Mouse (Mus musculus): Measurements from ENCODE around the gene Arhgef39.

DNA sequence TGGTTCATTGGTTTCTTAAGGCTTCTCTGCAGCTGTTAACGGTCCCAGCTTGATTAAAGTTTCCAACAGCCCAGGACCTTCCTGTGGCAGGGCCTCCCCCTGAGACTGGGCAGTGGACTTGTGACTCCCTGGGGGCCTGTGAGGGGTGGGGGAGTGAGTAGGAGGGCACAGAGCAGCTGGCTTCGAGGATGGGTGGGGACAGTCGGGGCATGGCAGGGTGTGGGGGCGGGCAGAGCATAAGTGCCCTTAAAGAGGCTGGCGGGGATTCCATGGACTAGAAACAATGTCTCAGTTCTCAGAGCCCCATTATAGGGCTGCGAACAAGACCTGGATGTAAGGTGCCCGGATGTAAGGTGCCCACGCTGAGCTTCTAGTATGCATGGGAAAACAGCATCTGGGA, 42.4 kb downstream of the Arhgef39 start:
- TF ChIP-seq CTCF (IDR thresholded peaks at IDR 0.05; ENCODE audit: extremely low read depth, insufficient read length, insufficient replicate concordance, low read depth, low read length) (no peak), POLR2A (IDR thresholded peaks at IDR 0.05; ENCODE audit: low read depth, low read length) (no peak)
